In genomic region chr10:59880837-59881236, GRCm38 (mm10) we compare ENCODE assay signal across 8 mouse cellular contexts. TPM values are rescaled to one million over a fixed set of nuclear protein-coding genes. Genes with fewer than 3 reads are reported as not detected.
DNase-seq lines count a peak whose midpoint lies in the region; ATAC-seq and TF ChIP-seq lines count a peak whose summit lies in the region.

No protein-coding gene starts in this region.

- H3K4me1 ChIP-seq in heart, embryonic 12.5 days (replicated peaks) = peaks cover 22% of the 10 kb centered on the region
- H3K4me1 ChIP-seq in embryonic facial prominence, embryonic 15.5 days = peaks cover 21% of the 10 kb centered on the region
- peaks cover 19% of the 10 kb centered on the region for H3K4me1 ChIP-seq in kidney, embryonic 15.5 days
- H3K4me1 ChIP-seq in midbrain, embryonic 15.5 days = peaks cover 18% of the 10 kb centered on the region
- no peaks in the 10 kb centered on the region for H3K4me1 ChIP-seq in lung, adult 2 months (ENCODE audit: control insufficient read depth, insufficient read depth, low read length)

- peak overlapping the region; percentile 77 for H3K4me3 ChIP-seq in heart, embryonic 12.5 days
- H3K4me3 ChIP-seq in embryonic facial prominence, embryonic 15.5 days (replicated peaks) = peak overlapping the region; percentile 82
- peak overlapping the region; percentile 94 for H3K4me3 ChIP-seq in kidney, embryonic 15.5 days (replicated peaks)
- H3K4me3 ChIP-seq in midbrain, embryonic 15.5 days = peak overlapping the region; percentile 96
- no peak overlapping the region for H3K4me3 ChIP-seq in lung, adult 2 months (replicated peaks; ENCODE audit: extremely low read depth, low read depth, low read length)

- peak overlapping the region; percentile 96 for H3K4me2 ChIP-seq in heart, embryonic 12.5 days
- peak overlapping the region; percentile 70 for H3K4me2 ChIP-seq in embryonic facial prominence, embryonic 15.5 days (replicated peaks)
- peak overlapping the region; percentile 88 for H3K4me2 ChIP-seq in kidney, embryonic 15.5 days
- H3K4me2 ChIP-seq in midbrain, embryonic 15.5 days = peak overlapping the region; percentile 72

- H3K9me3 ChIP-seq in heart, embryonic 12.5 days (replicated peaks) = no peaks in the 10 kb centered on the region
- no peaks in the 10 kb centered on the region for H3K9me3 ChIP-seq in embryonic facial prominence, embryonic 15.5 days (replicated peaks)
- H3K9me3 ChIP-seq in kidney, embryonic 15.5 days (replicated peaks) = no peaks in the 10 kb centered on the region
- no peaks in the 10 kb centered on the region for H3K9me3 ChIP-seq in midbrain, embryonic 15.5 days

- TF ChIP-seq POLR2A in lung, adult 2 months (IDR thresholded peaks at IDR 0.05; ENCODE audit: borderline replicate concordance, extremely low read depth, low read depth, low read length) = no peak

- H3K36me3 ChIP-seq in heart, embryonic 12.5 days = peaks cover 19% of the 10 kb centered on the region
- H3K36me3 ChIP-seq in embryonic facial prominence, embryonic 15.5 days = 0 out of 2 replicates have a peak, but pooled peaks cover 11% of the 10 kb centered on the region
- peaks cover 18% of the 10 kb centered on the region for H3K36me3 ChIP-seq in kidney, embryonic 15.5 days
- no peaks in the 10 kb centered on the region for H3K36me3 ChIP-seq in midbrain, embryonic 15.5 days (replicated peaks)

- H3K9ac ChIP-seq in heart, embryonic 12.5 days = peak overlapping the region; percentile 94; the same call in 1 of the 2 replicates
- peak overlapping the region; percentile 97; the same call in 1 of the 2 replicates for H3K9ac ChIP-seq in embryonic facial prominence, embryonic 15.5 days
- H3K9ac ChIP-seq in kidney, embryonic 15.5 days = peak overlapping the region; percentile 93
- no peak overlapping the region for H3K9ac ChIP-seq in midbrain, embryonic 15.5 days

- no peak overlapping the region for H3K27ac ChIP-seq in heart, embryonic 12.5 days (ENCODE audit: poor library complexity, severe bottlenecking)
- H3K27ac ChIP-seq in embryonic facial prominence, embryonic 15.5 days (replicated peaks) = no peak overlapping the region; the same call in 1 of the 2 replicates
- H3K27ac ChIP-seq in kidney, embryonic 15.5 days = no peak overlapping the region
- H3K27ac ChIP-seq in midbrain, embryonic 15.5 days = no peak overlapping the region

- no peak for ATAC-seq in heart, embryonic 12.5 days (ENCODE audit: insufficient number of reproducible peaks, low FRiP score)
- ATAC-seq in embryonic facial prominence, embryonic 15.5 days (ENCODE audit: insufficient number of reproducible peaks, low FRiP score, low TSS enrichment, low read depth) = no peak
- no peak for ATAC-seq in kidney, embryonic 15.5 days (replicated peaks; ENCODE audit: low FRiP score)
- ATAC-seq in midbrain, embryonic 15.5 days (replicated peaks) = no peak

- no peak for DNase-seq in heart, adult 9 months (ENCODE audit: low spot score in 2 of 2)
- DNase-seq in urinary bladder, postnatal 25 days (ENCODE audit: low spot score) = no peak
- DNase-seq in testis, postnatal 10 days (ENCODE audit: low spot score) = no peak
- DNase-seq in lung, adult 2 months = no peak

- no peaks in the 10 kb centered on the region for H3K27me3 ChIP-seq in heart, embryonic 12.5 days (replicated peaks)
- H3K27me3 ChIP-seq in embryonic facial prominence, embryonic 15.5 days = no peaks in the 10 kb centered on the region
- H3K27me3 ChIP-seq in kidney, embryonic 15.5 days = no peaks in the 10 kb centered on the region
- no peaks in the 10 kb centered on the region for H3K27me3 ChIP-seq in midbrain, embryonic 15.5 days (replicated peaks)

- no peak for TF ChIP-seq CTCF in lung, adult 2 months (IDR thresholded peaks at IDR 0.05; ENCODE audit: insufficient read depth, low read length)

- WGBS in heart, embryonic 12.5 days = 85% methylated on average over 7 of the region's 7 CpGs
- WGBS in embryonic facial prominence, embryonic 15.5 days = 82% methylated on average over 7 of the region's 7 CpGs
- 85% methylated on average over 7 of the region's 7 CpGs for WGBS in kidney, embryonic 15.5 days
- 88% methylated on average over 7 of the region's 7 CpGs for WGBS in midbrain, embryonic 15.5 days
- WGBS in lung, adult 2 months = 71% methylated on average over 7 of the region's 7 CpGs

RNA-seq across cellular contexts. Expression of gene Dnajb12, which starts 1.5 kb away (rescaled TPM):
- 31.4 and 32.8 TPM in 2 replicates for polyA plus RNA-seq in heart, embryonic 12.5 days (2016; fragmentation: Nextera tagmentation; extraction: Ambion mirVana)
- polyA plus RNA-seq in embryonic facial prominence, embryonic 15.5 days (2015; fragmentation: Nextera tagmentation; extraction: Ambion mirVana) = 24.1 and 24.8 TPM in 2 replicates
- polyA plus RNA-seq in kidney, embryonic 15.5 days (2015; fragmentation: Nextera tagmentation; extraction: Ambion mirVana) = 27.1 and 30.2 TPM in 2 replicates
- polyA plus RNA-seq in midbrain, embryonic 15.5 days (2015; fragmentation: Nextera tagmentation; extraction: Ambion mirVana) = 18.0 TPM in 2 replicates
- 49.5 and 57.2 TPM in 2 replicates for polyA plus RNA-seq in lung, adult 2 months (2012; rRNA removed)
